Mouse (Mus musculus) embryonic facial prominence, embryonic 15.5 days (tissue): ENCODE measurements at regions not wholly inside any gene's neighbourhood (a gene's known extent, or its start where the extent isn't known, plus 50 kb on each side); places are given as distances from the start of the nearest gene placed in this dataset.

ENCODE experiments used
- ATAC-seq: fragments of 200-750 bp; cut with Nextera tagmentation; 2 replicates; pipeline ENCODE4 v1.8.0; 2017; ENCODE audit warnings: low read depth, moderate TSS enrichment; ENCODE audit not compliant: insufficient number of reproducible peaks, low FRiP score, low TSS enrichment
- H3K27ac ChIP-seq: fragments of 300-500 bp; sonication (generic); replicated peaks from 2 replicates; pipeline ENCODE4 v1.5.1; 2015; ENCODE audit warnings: mild to moderate bottlenecking, inconsistent platforms
- H3K27me3 ChIP-seq: fragments of 300-500 bp; sonication (generic); 2 replicates; pipeline ENCODE4 v1.6.1; 2015; ENCODE audit warnings: inconsistent platforms
- H3K36me3 ChIP-seq: fragments of 300-500 bp; sonication (generic); 2 replicates; pipeline ENCODE4 v1.6.1; 2015; ENCODE audit warnings: mild to moderate bottlenecking, inconsistent platforms
- H3K4me1 ChIP-seq: fragments of 300-500 bp; sonication (generic); 2 replicates; pipeline ENCODE4 v1.6.1; 2015; ENCODE audit warnings: inconsistent platforms
- H3K4me2 ChIP-seq: fragments of 300-500 bp; sonication (generic); replicated peaks from 2 replicates; pipeline ENCODE4 v1.6.1; 2015; ENCODE audit warnings: mild to moderate bottlenecking, inconsistent platforms
- H3K4me3 ChIP-seq: fragments of 300-500 bp; sonication (generic); replicated peaks from 2 replicates; pipeline ENCODE4 v1.5.1; 2015; ENCODE audit warnings: mild to moderate bottlenecking, inconsistent platforms
- H3K9ac ChIP-seq: fragments of 300-500 bp; sonication (generic); 2 replicates; pipeline ENCODE4 v1.6.1; 2015; ENCODE audit warnings: inconsistent platforms
- H3K9me3 ChIP-seq: fragments of 300-500 bp; sonication (generic); replicated peaks from 2 replicates; pipeline ENCODE4 v1.6.1; 2016; ENCODE audit warnings: inconsistent platforms
- WGBS: fragments of 180-500 bp; shearing (Covaris S2); methylation state at CpG from one replicate; pipeline ENCODE4 v1.1.7; 2015; 5-methylcytosine and 5-hydroxymethylcytosine counted together

DNA sequence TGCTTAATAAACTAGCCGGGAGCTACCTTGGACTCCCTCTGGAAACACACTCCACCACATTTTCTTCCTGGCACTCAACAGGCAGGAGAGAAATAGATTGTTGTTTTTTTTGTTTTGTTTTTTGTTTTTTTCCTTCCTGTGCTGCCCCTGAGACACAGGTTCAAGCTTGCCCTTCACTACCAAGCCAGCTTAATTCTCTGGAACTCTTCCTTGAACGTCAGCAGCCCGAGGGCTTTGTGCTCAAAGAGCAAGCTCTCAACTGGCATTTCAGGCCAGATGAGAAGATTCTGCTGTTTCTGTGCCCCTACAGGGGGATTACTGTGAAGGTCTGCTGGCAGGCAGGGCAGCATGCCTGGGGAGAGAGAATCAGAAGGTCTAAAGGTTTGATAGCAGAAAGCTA, 109.8 kb downstream of the 2410131K14Rik start:
- H3K9ac ChIP-seq, result no peak overlapping the region

DNA sequence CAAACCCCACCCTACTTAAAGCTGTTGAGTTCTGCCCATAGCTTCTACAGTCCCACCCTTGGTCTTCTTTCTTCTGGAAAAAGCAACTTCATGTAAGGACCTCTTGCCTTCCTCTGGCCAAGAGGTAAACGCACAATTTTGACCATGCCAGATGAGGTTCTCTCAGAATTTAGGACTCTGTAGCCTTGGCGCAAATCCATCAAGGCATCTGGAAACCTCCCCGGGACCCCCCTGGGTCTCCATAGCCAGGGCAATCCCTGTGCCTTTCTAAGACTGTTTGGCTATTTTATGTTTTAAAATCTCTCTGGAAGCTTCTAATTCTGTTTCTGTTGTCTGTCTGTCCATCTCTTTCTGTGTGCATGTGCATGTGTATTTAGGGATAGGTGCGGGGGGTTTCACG, 110.3 kb downstream of the 2410131K14Rik start:
- no peak for ATAC-seq
- Histone ChIP-seq H3K4me1 (peaks cover 38% of the 10 kb centered on the region), H3K27me3 (no peaks in the 10 kb centered on the region), H3K9ac (no peak overlapping the region), H3K4me2 (no peak overlapping the region), H3K27ac (peak overlapping the region; percentile 76), H3K36me3 (no peaks in the 10 kb centered on the region), H3K4me3 (no peak overlapping the region), H3K9me3 (no peaks in the 10 kb centered on the region)
- 36% methylated on average over 5 of the region's 5 CpGs for WGBS

More for the DNA sequence above, 109.8 kb downstream of the 2410131K14Rik start:
- WGBS, result 21% methylated on average over 3 of the region's 3 CpGs
- H3K4me2 ChIP-seq, result no peak overlapping the region
- no peaks in the 10 kb centered on the region for H3K9me3 ChIP-seq
- peaks cover 35% of the 10 kb centered on the region for H3K4me1 ChIP-seq
- no peak for ATAC-seq
- no peaks in the 10 kb centered on the region for H3K36me3 ChIP-seq
- no peaks in the 10 kb centered on the region for H3K27me3 ChIP-seq
- H3K4me3 ChIP-seq, result no peak overlapping the region
- peak overlapping the region; percentile 76 for H3K27ac ChIP-seq

DNA sequence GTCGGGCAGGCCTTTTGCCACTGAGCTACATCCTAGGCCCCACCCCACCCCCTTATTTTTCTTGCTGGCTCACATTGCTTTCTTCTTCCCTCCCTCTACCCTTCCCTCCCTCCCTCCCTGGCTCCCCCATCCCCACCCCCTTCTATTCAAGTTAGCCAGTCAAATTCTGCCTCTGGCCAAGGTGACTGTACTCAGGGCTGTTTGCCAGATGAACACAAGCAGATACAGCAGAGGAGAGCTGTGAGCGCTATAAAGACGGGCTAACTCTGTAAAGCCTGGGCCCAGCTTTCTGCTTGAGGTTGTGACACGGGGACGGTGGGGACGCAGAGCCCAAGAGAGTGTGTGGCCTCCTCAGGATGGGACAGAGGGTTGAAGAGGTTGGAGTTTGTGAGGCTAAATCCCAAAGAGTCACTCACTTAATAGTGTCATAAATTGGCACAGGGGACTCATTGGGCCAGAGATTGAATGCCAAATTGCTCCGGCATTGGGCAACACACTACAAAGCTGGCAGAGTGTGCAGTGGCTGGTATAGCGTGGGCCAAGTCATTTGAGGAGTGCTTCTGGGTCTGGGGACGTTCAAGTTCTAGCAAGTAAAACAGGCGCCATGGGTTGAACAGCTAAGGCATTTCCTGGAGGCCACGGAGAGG, 110.8 kb downstream of the 2410131K14Rik start:
- Histone ChIP-seq H3K4me3 (no peak overlapping the region), H3K4me1 (peaks cover 44% of the 10 kb centered on the region), H3K36me3 (no peaks in the 10 kb centered on the region), H3K27ac (peak overlapping the region; percentile 77), H3K9ac (no peak overlapping the region), H3K9me3 (no peaks in the 10 kb centered on the region), H3K27me3 (no peaks in the 10 kb centered on the region), H3K4me2 (no peak overlapping the region)
- WGBS, result 35% methylated on average over 11 of the region's 11 CpGs
- no peak for ATAC-seq

DNA sequence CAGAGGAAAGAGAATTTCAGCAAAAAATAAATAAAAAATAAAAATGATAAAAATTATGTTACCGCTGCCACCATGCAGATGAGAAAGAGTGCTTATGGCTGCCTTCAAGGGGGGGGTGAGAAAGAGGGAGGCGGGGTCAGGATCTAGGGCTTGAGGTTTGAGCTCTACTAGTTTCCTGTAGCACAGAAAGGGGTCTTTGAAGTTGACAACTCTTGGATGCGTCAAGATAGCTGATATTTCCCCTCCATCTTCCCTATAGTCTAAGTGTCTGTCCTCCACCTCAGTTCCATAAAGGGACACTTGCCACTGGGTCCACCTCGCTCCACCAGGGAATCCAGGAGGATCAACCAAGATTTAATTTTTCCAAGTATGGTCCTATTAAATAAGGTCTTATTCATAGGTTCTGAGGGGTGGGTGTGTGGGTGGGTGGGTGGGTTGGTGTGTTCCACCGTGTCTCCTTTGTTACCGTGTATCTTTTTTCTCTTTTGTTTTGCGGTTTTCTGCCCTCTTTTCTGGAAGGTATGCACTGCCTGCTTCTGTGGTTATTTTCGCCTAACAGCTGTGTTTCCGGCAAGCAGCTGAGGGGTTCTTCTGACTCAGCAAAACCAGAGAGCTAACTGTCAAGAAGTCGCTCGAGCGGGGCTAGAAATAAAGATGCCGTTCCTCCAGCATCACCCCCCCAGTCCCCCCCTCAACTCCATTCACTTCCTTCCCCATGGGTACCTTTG, 114.8 kb downstream of the 2410131K14Rik start:
- Histone ChIP-seq H3K27me3 (no peaks in the 10 kb centered on the region), H3K36me3 (no peaks in the 10 kb centered on the region), H3K4me2 (no peak overlapping the region), H3K27ac (no peak overlapping the region), H3K9me3 (no peaks in the 10 kb centered on the region), H3K4me3 (no peak overlapping the region), H3K9ac (no peak overlapping the region), H3K4me1 (peaks cover 31% of the 10 kb centered on the region)
- WGBS, result 34% methylated on average over 13 of the region's 13 CpGs
- no peak for ATAC-seq

DNA sequence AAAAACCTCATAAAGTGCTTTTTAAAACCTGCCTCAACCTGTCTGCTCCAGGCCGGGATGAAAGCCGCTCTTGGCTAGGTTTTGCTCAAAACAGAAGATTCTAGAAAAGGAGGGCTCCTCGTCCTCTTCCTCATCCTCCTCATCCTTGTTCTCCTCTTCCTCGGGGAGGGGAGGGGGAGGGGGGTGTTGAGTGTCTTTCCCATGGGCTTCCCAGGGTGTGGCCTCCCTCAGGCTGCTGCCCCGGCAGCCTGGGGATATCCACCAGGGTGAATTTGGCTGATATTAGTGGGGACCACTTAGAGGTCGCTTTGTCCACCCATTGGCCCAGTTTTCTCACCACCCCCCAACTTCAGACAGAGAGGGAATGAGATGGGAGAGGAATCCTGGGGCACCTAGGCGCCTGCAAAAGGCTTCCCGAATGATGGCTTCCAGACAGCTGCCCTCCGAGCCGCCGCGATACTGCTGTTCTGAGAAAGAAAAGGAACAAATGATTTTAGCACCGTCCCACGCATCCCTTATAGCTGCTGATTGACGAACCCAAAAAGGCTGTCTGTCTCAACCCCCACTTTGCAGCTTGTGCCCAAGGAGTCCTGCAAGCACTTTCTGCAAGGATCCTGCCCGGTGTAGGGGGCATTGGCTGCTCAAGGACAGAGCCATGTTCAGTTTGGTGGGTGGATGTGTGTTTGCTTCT, 115.5 kb downstream of the 2410131K14Rik start:
- H3K4me2 ChIP-seq, result no peak overlapping the region
- ATAC-seq, result no peak
- WGBS, result 62% methylated on average over 16 of the region's 16 CpGs
- no peak overlapping the region for H3K9ac ChIP-seq
- no peaks in the 10 kb centered on the region for H3K27me3 ChIP-seq
- no peaks in the 10 kb centered on the region for H3K9me3 ChIP-seq
- H3K36me3 ChIP-seq, result no peaks in the 10 kb centered on the region
- H3K27ac ChIP-seq, result no peak overlapping the region
- H3K4me3 ChIP-seq, result no peak overlapping the region
- peaks cover 24% of the 10 kb centered on the region for H3K4me1 ChIP-seq

DNA sequence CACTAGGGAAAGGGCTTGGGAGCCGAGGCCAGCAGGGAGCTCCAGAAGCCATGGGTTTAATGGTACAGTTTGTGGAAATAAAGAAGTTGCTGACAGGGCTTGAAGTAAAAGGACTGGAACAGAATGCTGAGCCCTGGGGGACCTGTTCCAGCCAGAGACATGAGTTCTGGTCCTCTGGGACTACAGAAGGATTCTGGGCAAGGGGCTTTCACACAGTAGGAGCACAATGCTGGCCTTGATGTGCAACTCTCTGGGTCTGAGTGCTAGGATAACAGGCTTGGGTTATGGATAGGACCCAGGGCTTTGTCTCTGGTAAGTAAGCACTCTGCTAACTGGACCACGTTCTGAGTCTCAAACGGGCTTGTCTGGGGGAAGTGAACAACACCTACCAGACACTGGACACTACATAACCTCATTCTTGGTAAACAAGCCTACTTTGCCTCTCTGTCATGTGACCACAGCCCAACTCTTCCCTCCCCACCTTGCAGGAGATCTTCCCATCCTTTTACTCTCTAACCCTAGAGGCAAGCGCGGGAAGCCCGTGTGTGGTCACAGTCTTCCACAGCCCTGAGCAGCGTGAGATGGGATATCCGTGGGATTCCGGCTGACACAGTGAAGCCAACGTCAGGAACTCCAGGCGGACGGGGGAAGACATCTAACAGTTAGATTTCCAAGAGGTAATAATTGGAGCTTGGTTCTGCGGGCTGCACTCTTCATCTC, 116.3 kb downstream of the 2410131K14Rik start:
- no peaks in the 10 kb centered on the region for H3K9me3 ChIP-seq
- H3K4me1 ChIP-seq, result peaks cover 16% of the 10 kb centered on the region
- H3K27me3 ChIP-seq, result no peaks in the 10 kb centered on the region
- H3K27ac ChIP-seq, result no peak overlapping the region
- no peak for ATAC-seq
- no peak overlapping the region for H3K4me3 ChIP-seq
- H3K36me3 ChIP-seq, result no peaks in the 10 kb centered on the region
- H3K9ac ChIP-seq, result no peak overlapping the region
- 71% methylated on average over 13 of the region's 13 CpGs for whole genome bisulfite sequencing
- H3K4me2 ChIP-seq, result no peak overlapping the region

DNA sequence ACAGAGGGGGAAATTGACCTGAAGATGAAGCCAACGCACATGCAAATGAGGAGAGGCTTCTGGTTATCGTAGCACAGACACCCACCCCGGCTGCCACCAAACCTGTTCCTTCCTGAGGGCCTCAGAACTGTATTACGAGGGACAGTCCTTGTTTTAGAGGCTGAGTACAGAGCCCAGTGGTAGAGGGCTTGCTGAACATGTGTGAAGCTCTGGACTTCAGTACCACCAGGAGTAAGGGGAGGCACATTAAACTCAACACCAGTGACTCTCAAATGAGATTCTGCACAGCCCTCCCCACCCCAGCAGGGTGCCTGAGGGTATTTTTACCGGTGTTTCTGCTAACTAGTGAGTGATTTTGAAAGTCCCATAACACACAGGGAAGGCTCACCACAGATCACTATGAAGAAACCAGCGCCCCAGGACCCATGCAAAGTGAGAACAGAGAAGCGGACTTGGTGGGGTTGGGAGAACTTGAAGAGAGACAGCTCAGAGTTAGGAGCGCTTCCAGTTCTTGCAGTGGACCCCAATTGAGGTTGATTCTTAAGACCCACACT, 116.9 kb downstream of the 2410131K14Rik start:
- WGBS, result 72% methylated on average over 8 of the region's 8 CpGs
- Histone ChIP-seq H3K27ac (no peak overlapping the region), H3K4me2 (no peak overlapping the region), H3K9me3 (no peaks in the 10 kb centered on the region), H3K27me3 (no peaks in the 10 kb centered on the region), H3K4me3 (no peak overlapping the region), H3K9ac (no peak overlapping the region), H3K36me3 (no peaks in the 10 kb centered on the region), H3K4me1 (peaks cover 14% of the 10 kb centered on the region)
- no peak for ATAC-seq

DNA sequence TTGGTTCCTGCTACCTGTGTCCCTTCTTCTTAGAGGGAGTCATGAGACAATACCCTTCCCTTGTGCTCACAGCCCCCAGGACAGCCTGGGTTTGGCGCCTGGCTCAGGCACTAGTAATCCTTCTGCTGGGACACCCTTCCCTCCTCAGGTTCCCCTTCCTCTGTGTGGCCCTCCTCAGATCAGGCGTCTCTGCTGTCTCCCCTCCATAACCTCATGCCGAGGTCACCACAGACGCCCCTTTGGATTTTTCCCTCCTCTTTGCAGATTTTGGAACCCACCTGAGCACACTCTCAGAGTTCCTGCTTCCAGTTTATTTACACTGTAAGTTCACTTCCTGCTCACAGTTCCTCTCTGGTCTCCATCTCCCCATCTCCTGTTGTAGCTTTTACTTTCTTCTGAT, 117.7 kb downstream of the 2410131K14Rik start:
- peaks cover 14% of the 10 kb centered on the region for H3K4me1 ChIP-seq
- no peaks in the 10 kb centered on the region for H3K27me3 ChIP-seq
- no peak overlapping the region for H3K9ac ChIP-seq
- H3K36me3 ChIP-seq, result no peaks in the 10 kb centered on the region
- H3K4me2 ChIP-seq, result no peak overlapping the region
- no peak for ATAC-seq
- no peaks in the 10 kb centered on the region for H3K9me3 ChIP-seq
- no peak overlapping the region for H3K4me3 ChIP-seq
- H3K27ac ChIP-seq, result no peak overlapping the region
- 46% methylated on average over 4 of the region's 4 CpGs for WGBS

DNA sequence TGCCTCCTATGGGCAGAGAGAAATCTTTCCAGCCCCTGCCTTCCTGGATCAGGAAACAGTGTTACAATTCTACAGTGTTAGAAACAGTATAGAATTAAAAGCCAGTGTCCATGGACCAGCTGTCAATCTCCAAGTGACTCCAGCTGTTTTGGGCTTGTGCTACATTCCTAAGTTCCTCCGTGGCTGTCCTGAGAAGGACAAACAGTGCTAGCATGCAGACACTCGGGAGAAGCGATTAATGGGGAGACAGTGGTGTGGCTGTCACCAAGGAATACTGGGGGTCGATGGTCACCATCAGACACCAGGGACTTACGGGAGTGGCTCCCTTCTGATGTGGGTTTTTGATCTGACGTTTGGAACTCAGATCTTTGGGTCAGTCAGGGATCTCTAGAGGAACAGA, 118.1 kb downstream of the 2410131K14Rik start:
- Histone ChIP-seq H3K4me1 (peaks cover 14% of the 10 kb centered on the region), H3K9me3 (no peaks in the 10 kb centered on the region), H3K9ac (no peak overlapping the region), H3K4me2 (no peak overlapping the region), H3K36me3 (no peaks in the 10 kb centered on the region), H3K27ac (no peak overlapping the region), H3K4me3 (no peak overlapping the region), H3K27me3 (no peaks in the 10 kb centered on the region)
- WGBS, result 56% methylated on average over 6 of the region's 6 CpGs
- no peak for ATAC-seq

DNA sequence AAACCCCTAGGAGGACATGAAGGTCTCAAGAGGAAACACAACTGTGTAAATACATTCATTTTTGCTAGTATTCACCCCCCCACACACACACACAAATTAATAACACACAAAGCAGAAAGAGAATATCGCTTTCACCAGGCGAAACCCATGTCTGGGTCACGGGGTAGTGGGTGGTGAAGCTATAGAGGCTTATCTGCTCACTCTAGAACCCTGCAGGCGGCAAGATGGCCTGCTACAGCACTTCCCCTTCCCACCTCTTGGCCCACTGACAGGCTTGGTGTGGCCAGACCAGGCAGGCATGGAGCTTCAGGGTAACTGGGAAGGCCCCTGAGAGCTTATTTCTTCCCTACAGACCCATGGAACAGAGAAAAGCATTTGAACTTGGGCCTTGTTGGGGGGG, 119.6 kb downstream of the 2410131K14Rik start:
- H3K4me3 ChIP-seq, result no peak overlapping the region
- H3K9ac ChIP-seq, result no peak overlapping the region
- H3K27me3 ChIP-seq, result no peaks in the 10 kb centered on the region
- no peaks in the 10 kb centered on the region for H3K36me3 ChIP-seq
- no peak overlapping the region for H3K4me2 ChIP-seq
- H3K27ac ChIP-seq, result no peak overlapping the region
- WGBS, result 86% methylated on average over 4 of the region's 4 CpGs
- peaks cover 14% of the 10 kb centered on the region for H3K4me1 ChIP-seq
- no peak for ATAC-seq
- no peaks in the 10 kb centered on the region for H3K9me3 ChIP-seq

DNA sequence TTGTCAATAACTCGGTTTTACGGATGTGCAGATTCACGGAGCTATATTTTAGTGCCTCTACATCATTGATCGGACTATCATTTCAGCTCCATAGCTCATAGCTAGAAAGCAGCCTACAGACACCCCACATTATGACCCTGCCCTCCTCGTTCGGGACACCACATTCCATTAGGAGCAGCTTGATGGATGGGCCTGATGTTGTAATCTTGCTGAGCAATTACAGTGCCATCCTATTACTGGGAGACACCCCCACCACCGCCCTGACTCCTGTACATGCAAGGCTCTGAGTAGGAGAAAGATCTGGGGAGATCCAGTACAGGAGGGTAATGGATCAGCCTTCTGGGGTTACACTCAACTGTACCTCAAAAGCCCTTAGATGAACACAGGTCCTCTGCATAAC, 120.2 kb downstream of the 2410131K14Rik start:
- Histone ChIP-seq H3K27me3 (no peaks in the 10 kb centered on the region), H3K9me3 (no peaks in the 10 kb centered on the region), H3K36me3 (no peaks in the 10 kb centered on the region), H3K4me1 (peaks cover 11% of the 10 kb centered on the region), H3K27ac (no peak overlapping the region), H3K4me3 (no peak overlapping the region), H3K4me2 (no peak overlapping the region), H3K9ac (no peak overlapping the region)
- WGBS, result 84% methylated on average over 7 of the region's 7 CpGs
- ATAC-seq, result no peak
